Mouse (Mus musculus): ENCODE measurements around the gene Cyba.

DNA sequence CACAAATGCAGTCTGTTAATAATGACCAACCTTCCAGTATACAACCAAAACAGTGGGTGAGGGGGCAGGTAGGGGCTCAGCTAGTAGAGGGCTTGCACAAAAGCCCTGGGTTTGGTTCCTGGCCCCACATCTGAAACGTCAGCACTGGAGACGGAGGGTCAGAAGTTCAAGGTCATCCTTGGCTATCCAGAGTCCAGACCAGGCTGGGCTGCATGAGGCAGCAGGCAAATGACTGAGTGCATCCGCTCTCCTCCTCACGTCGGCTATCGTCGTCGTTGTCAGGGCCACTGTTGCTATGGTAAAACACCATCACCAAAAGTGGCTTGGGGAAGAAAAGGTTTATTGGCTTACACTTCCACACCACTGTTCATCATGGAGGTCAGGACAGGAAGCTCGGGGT is 18.4 kb downstream of the Cyba start:
- TF ChIP-seq POLR2A (IDR thresholded peaks at IDR 0.05; ENCODE audit: low read depth, low read length) (no peak), CTCF (IDR thresholded peaks at IDR 0.05; ENCODE audit: borderline replicate concordance, insufficient read depth, low read length) (no peak)

All from embryonic fibroblast, embryonic 13.5 days (primary cell).